Mouse (Mus musculus): ENCODE data around the gene Aanat.

GRCm38 (mm10) chr11:116609965-116610630, 23.9 kb downstream of the Aanat start:
- TF ChIP-seq GATA1 (IDR thresholded peaks at IDR 0.05; ENCODE audit: low read length) (no peak), TAL1 (IDR thresholded peaks at IDR 0.05; ENCODE audit: low read length) (no peak)

All from erythroblast, embryonic 14.5 days (primary cell).